Mouse (Mus musculus): ENCODE results near the gene Tmem120b. TPM values are rescaled to one million over a fixed set of nuclear protein-coding genes. Genes with fewer than 3 reads are reported as not detected.

The Tmem120b gene
- total RNA-seq, 2 experiments from 2014 or later = 13.2 to 17.7 TPM

Other genes starting within 250 kb of the Tmem120b start
- gene Anapc5, start 247.1 kb upstream of the Tmem120b start, total RNA-seq (2021) = 100 to 1,000 TPM; 208 to 231 TPM
- gene Rnf34, start 218.4 kb upstream of the Tmem120b start, total RNA-seq (2021) = 10 to 100 TPM; 50.4 to 53.8 TPM
- gene Kdm2b, start 78.6 kb upstream of the Tmem120b start, total RNA-seq (2021) = 10 to 100 TPM; 23.7 to 27.3 TPM
- 1 to 10 TPM; 7.0 to 7.9 TPM for gene Orai1, start 53.3 kb upstream of the Tmem120b start, total RNA-seq (2021)
- not detected for gene Morn3, start 21.4 kb upstream of the Tmem120b start, total RNA-seq (2021)
- 10 to 100 TPM; 51.3 to 53.0 TPM for gene Rhof, start 64.3 kb downstream of the Tmem120b start, total RNA-seq (2021)
- 10 to 100 TPM; 27.9 to 35.0 TPM for gene Setd1b, start 73.8 kb downstream of the Tmem120b start, total RNA-seq (2021)
- 10 to 100 TPM; 28.6 to 29.6 TPM for gene Psmd9, start 101.0 kb downstream of the Tmem120b start, total RNA-seq (2021)
- not detected for gene Hpd, start 114.3 kb downstream of the Tmem120b start, total RNA-seq (2021)
- gene Wdr66, start 183.7 kb downstream of the Tmem120b start, total RNA-seq (2021) = 1 to 10 TPM; 4.7 to 6.7 TPM